Mouse (Mus musculus) heart, embryonic 11.5 days (tissue): ENCODE measurements at regions not wholly inside any gene's neighbourhood (a gene's known extent, or its start where the extent isn't known, plus 50 kb on each side); places are given as distances from the start of the nearest gene placed in this dataset.
A peak's percentile ranks its signal among the peaks of the same experiment; 100 is the strongest.

Experiments used
- ATAC-seq: fragments of 200-750 bp; cut with Nextera tagmentation; replicated peaks from 2 replicates; pipeline ENCODE4 v1.8.0; 2017; ENCODE audit warnings: moderate library complexity; ENCODE audit not compliant: insufficient number of reproducible peaks, low FRiP score, low TSS enrichment
- H3K27ac ChIP-seq: fragments of 300-500 bp; sonication (generic); 2 replicates; pipeline ENCODE4 v1.5.1; 2014; ENCODE audit warnings: mild to moderate bottlenecking, low read depth, low read length
- H3K27me3 ChIP-seq: fragments of 300-500 bp; sonication (generic); 2 replicates; pipeline ENCODE4 v1.6.1; 2014; ENCODE audit warnings: mild to moderate bottlenecking, low read length, mixed read lengths; ENCODE audit not compliant: control insufficient read depth, insufficient read depth
- H3K36me3 ChIP-seq: fragments of 300-500 bp; sonication (generic); 2 replicates; pipeline ENCODE4 v1.6.1; 2014; ENCODE audit warnings: mild to moderate bottlenecking, low read length, moderate library complexity, mixed read lengths; ENCODE audit not compliant: control insufficient read depth, insufficient read depth
- H3K4me1 ChIP-seq: fragments of 300-500 bp; sonication (generic); 2 replicates; pipeline ENCODE4 v1.6.1; 2014; ENCODE audit warnings: low read length; ENCODE audit not compliant: control insufficient read depth, insufficient read depth
- H3K4me2 ChIP-seq: fragments of 300-500 bp; sonication (generic); 2 replicates; pipeline ENCODE4 v1.6.1; 2014; ENCODE audit warnings: mild to moderate bottlenecking, moderate library complexity
- H3K4me3 ChIP-seq: fragments of 300-500 bp; sonication (generic); 2 replicates; pipeline ENCODE4 v1.5.1; 2014; ENCODE audit warnings: low read depth, low read length
- H3K9ac ChIP-seq: fragments of 300-500 bp; sonication (generic); 2 replicates; pipeline ENCODE4 v1.6.1; 2014; ENCODE audit warnings: mild to moderate bottlenecking, low read depth, low read length, moderate library complexity
- H3K9me3 ChIP-seq: fragments of 300-500 bp; sonication (generic); replicated peaks from 2 replicates; pipeline ENCODE4 v1.6.1; 2016; ENCODE audit warnings: low read length; ENCODE audit not compliant: control insufficient read depth
- WGBS: fragments of 180-500 bp; shearing (Covaris S2); extraction: QIAGEN DNeasy Blood & Tissue Kit; methylation state at CpG from one replicate; pipeline ENCODE4 v1.1.7; 2014; ENCODE audit not compliant: insufficient replicate concordance; 5-methylcytosine and 5-hydroxymethylcytosine counted together
- microRNA-seq: library from miRNA; unstranded; fragments of <30 nt; microRNA quantifications from one replicate; pipeline ENCODE4, GENCODE M21; 2016; ENCODE audit warnings: borderline number of aligned reads

GRCm38 (mm10) chr2:30660613-30660991 lies 65.8 kb downstream of the Cstad start:
- Histone ChIP-seq H3K9me3 (no peaks in the 10 kb centered on the region), H3K4me3 (no peak overlapping the region), H3K9ac (peak overlapping the region; percentile 39), H3K27ac (peak overlapping the region; percentile 88; the same call in 1 of the 2 replicates), H3K4me2 (peak overlapping the region; percentile 22), H3K4me1 (peaks cover 48% of the 10 kb centered on the region), H3K27me3 (no peaks in the 10 kb centered on the region), H3K36me3 (no peaks in the 10 kb centered on the region)
- 14% methylated on average over 10 of the region's 10 CpGs for WGBS
- ATAC-seq = no peak

DNA sequence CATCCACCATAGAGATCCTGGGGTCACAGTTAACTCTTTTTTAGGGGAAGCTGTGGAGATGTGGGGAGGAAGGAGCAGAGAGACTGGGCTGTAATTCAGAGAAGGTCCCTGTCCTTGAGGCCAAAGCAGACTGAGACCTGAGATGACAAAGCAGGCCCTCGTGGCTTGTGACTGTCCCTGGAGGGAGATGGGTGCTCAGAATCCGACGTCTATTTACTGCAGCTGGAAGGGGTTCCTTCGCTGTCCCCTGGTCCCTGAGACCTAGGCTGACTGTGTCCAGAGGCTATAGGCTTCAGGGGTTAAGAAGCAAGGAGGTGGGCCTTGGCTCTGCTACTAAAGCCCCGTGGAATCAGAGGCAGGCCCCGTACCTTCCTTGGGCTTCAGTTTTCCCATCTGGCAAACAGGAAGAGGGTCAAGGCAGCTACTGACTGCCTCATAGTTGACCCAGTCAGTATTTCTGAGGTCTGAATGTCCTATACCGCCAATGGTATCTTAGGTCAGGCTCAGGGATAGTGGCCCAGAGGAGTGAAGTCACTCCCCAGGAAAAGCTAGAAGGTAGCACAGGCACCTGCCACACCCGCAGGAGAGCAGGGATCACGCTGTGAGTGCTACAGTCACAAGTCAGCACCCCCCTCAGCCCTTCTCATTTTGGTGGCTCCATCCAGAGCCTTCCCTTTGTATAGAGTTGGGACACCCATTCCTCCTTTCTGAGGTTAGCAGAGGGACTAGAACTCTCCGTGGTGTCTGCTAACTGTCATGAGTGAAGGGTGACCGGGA lies 65.2 kb downstream of the Cstad start:
- peaks cover 47% of the 10 kb centered on the region for H3K4me1 ChIP-seq
- no peaks in the 10 kb centered on the region for H3K27me3 ChIP-seq
- no peaks in the 10 kb centered on the region for H3K36me3 ChIP-seq

DNA sequence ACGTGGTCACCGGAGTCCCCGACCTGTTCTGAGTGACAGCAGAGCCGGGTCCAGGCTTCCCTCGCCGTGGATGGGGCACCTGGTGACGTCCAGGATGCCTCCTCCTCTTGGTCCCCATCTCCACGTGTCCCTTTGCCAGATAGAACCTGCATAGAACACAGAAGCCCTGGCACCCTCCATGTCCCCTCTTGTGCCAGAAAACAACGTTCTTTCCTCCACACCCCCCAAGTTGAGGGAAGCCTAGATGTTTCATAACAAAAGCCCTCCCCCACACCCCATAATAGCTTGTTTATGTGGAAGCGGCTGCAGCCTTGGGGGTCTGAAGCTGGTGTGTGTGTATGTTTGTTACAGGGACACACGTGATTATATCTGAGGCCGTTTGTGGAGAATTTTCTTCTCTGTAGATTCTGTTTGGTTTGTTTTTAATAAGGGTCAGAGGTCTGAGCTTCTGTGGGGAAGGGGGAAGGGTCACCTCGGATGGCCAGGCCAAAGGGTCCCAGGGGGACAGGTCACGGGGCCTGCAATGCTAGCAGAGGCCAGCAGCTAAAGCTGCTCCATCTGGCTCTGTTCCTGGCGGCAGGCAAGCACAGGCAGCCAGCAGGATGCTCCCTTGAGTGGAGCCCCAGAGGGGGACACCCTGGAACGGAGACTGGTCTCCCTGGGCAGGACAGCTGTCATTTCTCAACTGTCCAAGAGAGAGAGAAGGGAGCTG lies 64.2 kb downstream of the Cstad start:
- peak overlapping the region; percentile 88 for H3K27ac ChIP-seq

More for the DNA sequence above, 65.2 kb downstream of the Cstad start:
- WGBS = 36% methylated on average over 11 of the region's 11 CpGs
- Histone ChIP-seq H3K27ac (peak overlapping the region; percentile 88), H3K4me2 (peak overlapping the region; percentile 22), H3K4me3 (no peak overlapping the region), H3K9me3 (no peaks in the 10 kb centered on the region), H3K9ac (peak overlapping the region; percentile 39; the same call in 1 of the 2 replicates)
- no peak for ATAC-seq

More for the DNA sequence above, 64.2 kb downstream of the Cstad start:
- Histone ChIP-seq H3K9ac (peak overlapping the region; percentile 68), H3K4me1 (peaks cover 45% of the 10 kb centered on the region), H3K4me3 (peak overlapping the region; percentile 46), H3K4me2 (peak overlapping the region; percentile 91), H3K9me3 (no peaks in the 10 kb centered on the region), H3K36me3 (no peaks in the 10 kb centered on the region), H3K27me3 (no peaks in the 10 kb centered on the region)
- ATAC-seq = peak; percentile 31
- 5% methylated on average over 16 of the region's 16 CpGs for WGBS

Small RNA genes lying in the stretch of these regions (microRNA-seq; reads per million reads assigned to microRNA genes)
- 0.61 reads per million for gene Mir3089
